Mouse (Mus musculus): ENCODE measurements around the gene Mfsd11. TPM values are rescaled to one million over a fixed set of nuclear protein-coding genes. Genes with fewer than 3 reads are reported as not detected.

The Mfsd11 gene
- total and polyA plus RNA-seq, 3 experiments, result 6.6 to 45.9 (median 22.0) TPM

- DNase-seq (ENCODE audit: low spot score) (no peak), ATAC-seq (ENCODE audit: extremely low read depth, insufficient number of reproducible peaks, low FRiP score, poor library complexity, severe bottlenecking) (no peak)
- Histone ChIP-seq H3K4me1 (ENCODE audit: insufficient read depth, low read depth, low read length) (0 out of 2 replicates have a peak, but pooled peaks cover 3% of the 10 kb centered on the region), H3K9me3 (replicated peaks) (no peaks in the 10 kb centered on the region), H3K36me3 (replicated peaks) (peaks cover 53% of the 10 kb centered on the region), H3K4me3 (ENCODE audit: low read depth, low read length) (no peak overlapping the region), H3K27me3 (ENCODE audit: insufficient read depth, low read length) (no peaks in the 10 kb centered on the region)
- TF ChIP-seq TAL1 (conservative IDR thresholded peaks at IDR 0.05; ENCODE audit: low read depth, low read length) (no peak), CTCF (IDR thresholded peaks at IDR 0.05; ENCODE audit: low read depth, low read length) (no peak), GATA1 (IDR thresholded peaks at IDR 0.05; ENCODE audit: borderline replicate concordance, low read length) (no peak), POLR2AphosphoS5 (IDR thresholded peaks at IDR 0.05; ENCODE audit: insufficient replicate concordance, low read depth, low read length) (no peak), GATA2 (IDR thresholded peaks at IDR 0.05; ENCODE audit: borderline replicate concordance, low read depth, low read length) (no peak)
Measured at GRCm38 (mm10) chr11:116871538-116871937, 19.3 kb downstream of the Mfsd11 start.

GRCm38 (mm10) chr11:116873987-116874386, 21.7 kb downstream of the Mfsd11 start:
- TF ChIP-seq CTCF (IDR thresholded peaks at IDR 0.05; ENCODE audit: low read depth, low read length) (no peak), GATA2 (IDR thresholded peaks at IDR 0.05; ENCODE audit: borderline replicate concordance, low read depth, low read length) (no peak), POLR2AphosphoS5 (IDR thresholded peaks at IDR 0.05; ENCODE audit: insufficient replicate concordance, low read depth, low read length) (no peak), GATA1 (IDR thresholded peaks at IDR 0.05; ENCODE audit: borderline replicate concordance, low read length) (no peak), TAL1 (conservative IDR thresholded peaks at IDR 0.05; ENCODE audit: low read depth, low read length) (no peak)
- ATAC-seq (ENCODE audit: extremely low read depth, insufficient number of reproducible peaks, low FRiP score, poor library complexity, severe bottlenecking), result no peak
- no peak for DNase-seq (ENCODE audit: low spot score)
- peaks cover 49% of the 10 kb centered on the region for H3K36me3 ChIP-seq (replicated peaks)
- H3K4me3 ChIP-seq (ENCODE audit: low read depth, low read length), result no peak overlapping the region
- H3K4me1 ChIP-seq (ENCODE audit: insufficient read depth, low read depth, low read length), result no peaks in the 10 kb centered on the region
- peaks cover 4% of the 10 kb centered on the region; the same call in 1 of the 2 replicates for H3K27me3 ChIP-seq (ENCODE audit: insufficient read depth, low read length)
- no peaks in the 10 kb centered on the region for H3K9me3 ChIP-seq (replicated peaks)

GRCm38 (mm10) chr11:116878454-116878853, 26.2 kb downstream of the Mfsd11 start:
- no peak for DNase-seq (ENCODE audit: low spot score)
- Histone ChIP-seq H3K9me3 (replicated peaks) (no peaks in the 10 kb centered on the region), H3K4me3 (ENCODE audit: low read depth, low read length) (no peak overlapping the region), H3K36me3 (replicated peaks) (peaks cover 16% of the 10 kb centered on the region), H3K27me3 (ENCODE audit: insufficient read depth, low read length) (peaks cover 9% of the 10 kb centered on the region; the same call in 1 of the 2 replicates), H3K4me1 (ENCODE audit: insufficient read depth, low read depth, low read length) (no peaks in the 10 kb centered on the region)
- TF ChIP-seq POLR2AphosphoS5 (IDR thresholded peaks at IDR 0.05; ENCODE audit: insufficient replicate concordance, low read depth, low read length) (no peak), GATA2 (IDR thresholded peaks at IDR 0.05; ENCODE audit: borderline replicate concordance, low read depth, low read length) (no peak), TAL1 (conservative IDR thresholded peaks at IDR 0.05; ENCODE audit: low read depth, low read length) (no peak), CTCF (IDR thresholded peaks at IDR 0.05; ENCODE audit: low read depth, low read length) (no peak), GATA1 (IDR thresholded peaks at IDR 0.05; ENCODE audit: borderline replicate concordance, low read length) (no peak)
- ATAC-seq (ENCODE audit: extremely low read depth, insufficient number of reproducible peaks, low FRiP score, poor library complexity, severe bottlenecking), result no peak

GRCm38 (mm10) chr11:116880839-116881238, 28.6 kb downstream of the Mfsd11 start:
- Histone ChIP-seq H3K4me3 (ENCODE audit: low read depth, low read length) (no peak overlapping the region), H3K4me1 (ENCODE audit: insufficient read depth, low read depth, low read length) (peaks cover 4% of the 10 kb centered on the region; the same call in 1 of the 2 replicates), H3K36me3 (replicated peaks) (peaks cover 3% of the 10 kb centered on the region), H3K9me3 (replicated peaks) (no peaks in the 10 kb centered on the region), H3K27me3 (ENCODE audit: insufficient read depth, low read length) (peaks cover 16% of the 10 kb centered on the region; the same call in 1 of the 2 replicates)
- DNase-seq (ENCODE audit: low spot score) (no peak), ATAC-seq (ENCODE audit: extremely low read depth, insufficient number of reproducible peaks, low FRiP score, poor library complexity, severe bottlenecking) (no peak)
- no peak for TF ChIP-seq GATA1 (IDR thresholded peaks at IDR 0.05; ENCODE audit: borderline replicate concordance, low read length)
- no peak for TF ChIP-seq POLR2AphosphoS5 (IDR thresholded peaks at IDR 0.05; ENCODE audit: insufficient replicate concordance, low read depth, low read length)
- TF ChIP-seq CTCF (IDR thresholded peaks at IDR 0.05; ENCODE audit: low read depth, low read length), result no peak
- TF ChIP-seq GATA2 (IDR thresholded peaks at IDR 0.05; ENCODE audit: borderline replicate concordance, low read depth, low read length), result no peak
- no peak for TF ChIP-seq TAL1 (conservative IDR thresholded peaks at IDR 0.05; ENCODE audit: low read depth, low read length)

- no peak for ATAC-seq (ENCODE audit: extremely low read depth, insufficient number of reproducible peaks, low FRiP score, poor library complexity, severe bottlenecking)
- H3K9me3 ChIP-seq (replicated peaks), result no peaks in the 10 kb centered on the region
- no peak for DNase-seq (ENCODE audit: low spot score)
- no peaks in the 10 kb centered on the region for H3K36me3 ChIP-seq (replicated peaks)
- peaks cover 4% of the 10 kb centered on the region; the same call in 1 of the 2 replicates for H3K4me1 ChIP-seq (ENCODE audit: insufficient read depth, low read depth, low read length)
- TF ChIP-seq GATA1 (IDR thresholded peaks at IDR 0.05; ENCODE audit: borderline replicate concordance, low read length), result no peak
- no peak for TF ChIP-seq CTCF (IDR thresholded peaks at IDR 0.05; ENCODE audit: low read depth, low read length)
- TF ChIP-seq POLR2AphosphoS5 (IDR thresholded peaks at IDR 0.05; ENCODE audit: insufficient replicate concordance, low read depth, low read length), result no peak
- TF ChIP-seq GATA2 (IDR thresholded peaks at IDR 0.05; ENCODE audit: borderline replicate concordance, low read depth, low read length), result no peak
- no peak for TF ChIP-seq TAL1 (conservative IDR thresholded peaks at IDR 0.05; ENCODE audit: low read depth, low read length)
- peaks cover 16% of the 10 kb centered on the region; the same call in 1 of the 2 replicates for H3K27me3 ChIP-seq (ENCODE audit: insufficient read depth, low read length)
- no peak overlapping the region for H3K4me3 ChIP-seq (ENCODE audit: low read depth, low read length)
Measured at GRCm38 (mm10) chr11:116881440-116881839, 29.2 kb downstream of the Mfsd11 start.

- ATAC-seq (ENCODE audit: extremely low read depth, insufficient number of reproducible peaks, low FRiP score, poor library complexity, severe bottlenecking) (no peak), DNase-seq (ENCODE audit: low spot score) (no peak)
- no peaks in the 10 kb centered on the region for H3K9me3 ChIP-seq (replicated peaks)
- H3K36me3 ChIP-seq (replicated peaks), result no peaks in the 10 kb centered on the region
- TF ChIP-seq POLR2AphosphoS5 (IDR thresholded peaks at IDR 0.05; ENCODE audit: insufficient replicate concordance, low read depth, low read length), result no peak
- TF ChIP-seq TAL1 (conservative IDR thresholded peaks at IDR 0.05; ENCODE audit: low read depth, low read length), result no peak
- no peak for TF ChIP-seq CTCF (IDR thresholded peaks at IDR 0.05; ENCODE audit: low read depth, low read length)
- TF ChIP-seq GATA2 (IDR thresholded peaks at IDR 0.05; ENCODE audit: borderline replicate concordance, low read depth, low read length), result no peak
- no peak for TF ChIP-seq GATA1 (IDR thresholded peaks at IDR 0.05; ENCODE audit: borderline replicate concordance, low read length)
- peaks cover 25% of the 10 kb centered on the region for H3K27me3 ChIP-seq (ENCODE audit: insufficient read depth, low read length)
- no peak overlapping the region for H3K4me3 ChIP-seq (ENCODE audit: low read depth, low read length)
- H3K4me1 ChIP-seq (ENCODE audit: insufficient read depth, low read depth, low read length), result peaks cover 4% of the 10 kb centered on the region; the same call in 1 of the 2 replicates
Measured at GRCm38 (mm10) chr11:116882446-116882845, 30.2 kb downstream of the Mfsd11 start.
